Mouse (Mus musculus): ENCODE results near the gene Kcnc2. TPM values are rescaled to one million over a fixed set of nuclear protein-coding genes. Genes with fewer than 3 reads are reported as not detected.

The Kcnc2 gene
- polyA plus RNA-seq, 1 experiment, result 0.12 TPM

DNA sequence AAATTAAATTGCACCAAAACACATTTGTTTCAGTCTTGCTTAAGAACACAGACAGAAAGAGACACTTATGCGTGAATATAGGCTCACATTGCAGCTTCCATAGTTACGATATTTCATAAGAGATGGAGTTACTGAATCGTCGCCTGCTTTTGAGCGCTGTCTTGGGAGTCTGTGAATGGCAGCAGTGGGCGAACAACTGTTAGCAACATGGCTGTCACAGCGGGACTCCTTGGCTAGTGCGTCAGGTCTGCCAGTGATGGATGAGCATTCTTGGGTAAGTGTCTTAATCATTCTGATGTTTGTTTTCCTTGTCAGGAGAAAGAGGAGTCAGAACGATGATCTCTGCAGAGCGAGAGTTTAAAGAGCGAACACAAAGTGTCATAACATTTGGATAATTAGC, 44.2 kb downstream of the Kcnc2 start:
- H3K36me3 ChIP-seq (ENCODE audit: control insufficient read depth, insufficient read depth, low read length, poor library complexity, severe bottlenecking), result no peaks in the 10 kb centered on the region
- H3K9ac ChIP-seq (ENCODE audit: low read depth, poor library complexity, severe bottlenecking), result no peak overlapping the region
- no peaks in the 10 kb centered on the region for H3K27me3 ChIP-seq (ENCODE audit: control insufficient read depth, insufficient read depth, low read length, poor library complexity, severe bottlenecking)
- H3K4me3 ChIP-seq (ENCODE audit: low read depth, low read length), result no peak overlapping the region
- H3K27ac ChIP-seq (ENCODE audit: insufficient read depth, low read length), result no peak overlapping the region
- H3K9me3 ChIP-seq (replicated peaks; ENCODE audit: control insufficient read depth, insufficient read depth, low read length, poor library complexity, severe bottlenecking), result no peaks in the 10 kb centered on the region
- H3K4me1 ChIP-seq (ENCODE audit: control insufficient read depth, insufficient read depth, low read length), result no peaks in the 10 kb centered on the region
- TF ChIP-seq POLR2A (IDR thresholded peaks at IDR 0.05; ENCODE audit: insufficient read depth, low read length) (no peak), EP300 (IDR thresholded peaks at IDR 0.05; ENCODE audit: insufficient read depth, low read depth, low read length) (no peak), CTCF (IDR thresholded peaks at IDR 0.05; ENCODE audit: low read depth, low read length) (no peak)

DNA sequence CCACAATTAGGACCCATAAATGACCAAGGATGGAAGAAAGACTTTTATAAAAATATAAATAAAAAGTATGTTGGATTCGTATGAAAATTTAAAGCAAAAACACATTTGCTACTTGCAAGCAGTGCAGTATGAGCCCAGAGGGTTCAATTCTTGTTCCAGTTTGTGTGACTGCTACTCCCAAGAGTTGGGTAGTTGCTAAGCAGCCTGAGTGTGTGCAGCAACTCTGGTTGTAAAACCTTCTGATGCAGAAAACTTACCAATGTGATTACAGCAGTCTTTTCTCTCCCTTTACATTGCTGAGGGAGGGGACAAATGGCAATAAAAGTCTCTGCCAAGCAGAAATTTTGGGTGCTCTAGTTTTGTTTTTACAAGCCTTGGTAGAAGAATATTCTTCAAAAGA, 46.9 kb downstream of the Kcnc2 start:
- no peak overlapping the region for H3K9ac ChIP-seq (ENCODE audit: low read depth, poor library complexity, severe bottlenecking)
- no peaks in the 10 kb centered on the region for H3K9me3 ChIP-seq (replicated peaks; ENCODE audit: control insufficient read depth, insufficient read depth, low read length, poor library complexity, severe bottlenecking)
- TF ChIP-seq EP300 (IDR thresholded peaks at IDR 0.05; ENCODE audit: insufficient read depth, low read depth, low read length) (no peak), POLR2A (IDR thresholded peaks at IDR 0.05; ENCODE audit: insufficient read depth, low read length) (no peak)
- H3K4me1 ChIP-seq (ENCODE audit: control insufficient read depth, insufficient read depth, low read length), result no peaks in the 10 kb centered on the region
- no peak overlapping the region for H3K27ac ChIP-seq (ENCODE audit: insufficient read depth, low read length)
- no peak overlapping the region for H3K4me3 ChIP-seq (ENCODE audit: low read depth, low read length)
- H3K27me3 ChIP-seq (ENCODE audit: control insufficient read depth, insufficient read depth, low read length, poor library complexity, severe bottlenecking), result no peaks in the 10 kb centered on the region
- no peaks in the 10 kb centered on the region for H3K36me3 ChIP-seq (ENCODE audit: control insufficient read depth, insufficient read depth, low read length, poor library complexity, severe bottlenecking)

DNA sequence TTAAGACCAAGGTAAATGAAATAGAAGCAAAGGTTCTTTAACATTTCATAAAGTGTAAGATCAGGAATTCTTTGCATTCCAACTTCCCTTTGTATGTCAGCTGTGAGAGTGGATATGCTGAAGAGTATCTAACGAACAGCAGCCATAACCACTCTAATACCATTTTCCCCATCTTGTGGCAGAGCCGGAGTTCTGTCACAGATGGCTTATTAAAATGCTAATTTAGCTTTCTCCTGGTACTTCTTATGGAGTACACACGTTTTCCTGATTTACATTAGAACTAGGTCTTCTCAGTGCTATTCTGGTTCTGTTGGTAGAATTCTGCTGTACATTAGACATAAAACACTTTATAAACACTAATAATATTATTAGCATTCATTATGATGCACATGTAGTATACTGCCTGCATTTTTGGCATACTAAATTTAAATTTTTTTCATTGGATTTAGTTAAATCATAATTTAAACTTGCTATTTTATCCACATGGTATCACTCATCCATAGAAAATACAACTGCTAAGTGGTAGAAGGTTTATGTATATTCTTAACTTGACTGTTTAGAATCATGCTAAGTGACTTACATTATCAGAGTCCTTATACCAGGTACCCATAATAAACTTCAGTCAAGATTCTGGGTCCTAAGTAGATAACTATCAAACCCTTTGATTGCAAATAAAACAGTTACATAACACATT, 86.9 kb downstream of the Kcnc2 start:
- no peaks in the 10 kb centered on the region for H3K27me3 ChIP-seq (ENCODE audit: control insufficient read depth, insufficient read depth, low read length, poor library complexity, severe bottlenecking)
- H3K4me1 ChIP-seq (ENCODE audit: control insufficient read depth, insufficient read depth, low read length), result no peaks in the 10 kb centered on the region
- TF ChIP-seq CTCF (IDR thresholded peaks at IDR 0.05; ENCODE audit: low read depth, low read length) (no peak), EP300 (IDR thresholded peaks at IDR 0.05; ENCODE audit: insufficient read depth, low read depth, low read length) (no peak), POLR2A (IDR thresholded peaks at IDR 0.05; ENCODE audit: insufficient read depth, low read length) (no peak)
- no peaks in the 10 kb centered on the region for H3K36me3 ChIP-seq (ENCODE audit: control insufficient read depth, insufficient read depth, low read length, poor library complexity, severe bottlenecking)
- H3K9ac ChIP-seq (ENCODE audit: low read depth, poor library complexity, severe bottlenecking), result no peak overlapping the region
- no peaks in the 10 kb centered on the region for H3K9me3 ChIP-seq (replicated peaks; ENCODE audit: control insufficient read depth, insufficient read depth, low read length, poor library complexity, severe bottlenecking)
- H3K4me3 ChIP-seq (ENCODE audit: low read depth, low read length), result no peak overlapping the region
- H3K27ac ChIP-seq (ENCODE audit: insufficient read depth, low read length), result no peak overlapping the region

DNA sequence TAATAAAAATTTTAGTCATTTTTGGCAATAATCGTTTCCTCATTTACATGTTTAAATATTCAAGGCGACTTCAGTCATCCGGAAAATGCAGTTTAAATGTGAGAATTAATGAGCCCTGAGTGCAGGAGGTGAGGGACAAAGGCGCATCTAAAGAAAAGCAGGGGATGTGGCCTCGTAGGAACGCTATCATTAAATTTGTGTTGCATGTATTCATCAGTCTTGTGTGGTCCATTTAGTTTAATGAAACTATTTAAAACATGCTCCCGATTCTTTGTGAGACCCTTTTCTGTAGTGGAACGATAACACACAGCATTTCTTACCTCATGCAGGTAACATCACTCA, 87.4 kb downstream of the Kcnc2 start:
- Histone ChIP-seq H3K9ac (ENCODE audit: low read depth, poor library complexity, severe bottlenecking) (no peak overlapping the region), H3K4me1 (ENCODE audit: control insufficient read depth, insufficient read depth, low read length) (no peaks in the 10 kb centered on the region), H3K27me3 (ENCODE audit: control insufficient read depth, insufficient read depth, low read length, poor library complexity, severe bottlenecking) (no peaks in the 10 kb centered on the region), H3K9me3 (replicated peaks; ENCODE audit: control insufficient read depth, insufficient read depth, low read length, poor library complexity, severe bottlenecking) (no peaks in the 10 kb centered on the region), H3K27ac (ENCODE audit: insufficient read depth, low read length) (no peak overlapping the region), H3K4me3 (ENCODE audit: low read depth, low read length) (no peak overlapping the region), H3K36me3 (ENCODE audit: control insufficient read depth, insufficient read depth, low read length, poor library complexity, severe bottlenecking) (no peaks in the 10 kb centered on the region)
- TF ChIP-seq EP300 (IDR thresholded peaks at IDR 0.05; ENCODE audit: insufficient read depth, low read depth, low read length), result no peak

DNA sequence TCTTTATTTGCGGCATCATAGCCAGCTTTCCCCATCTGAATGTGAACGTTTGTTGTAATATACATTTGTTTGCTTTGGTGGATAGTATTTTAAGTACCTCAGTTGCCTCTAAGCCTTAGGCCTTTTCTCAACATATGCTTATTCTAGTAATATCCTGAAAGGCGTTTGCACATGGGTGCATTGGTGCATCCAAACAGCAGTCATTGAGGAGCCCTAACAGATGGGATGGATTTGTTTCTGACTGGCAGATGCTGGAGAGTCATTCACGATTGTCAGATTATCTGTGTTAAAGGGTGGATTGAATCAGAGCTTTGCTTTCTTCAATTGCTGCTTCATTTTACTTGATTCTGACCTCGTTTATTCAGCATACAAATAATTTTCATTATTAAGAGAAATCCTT, 89.8 kb downstream of the Kcnc2 start:
- Histone ChIP-seq H3K4me3 (ENCODE audit: low read depth, low read length) (no peak overlapping the region), H3K36me3 (ENCODE audit: control insufficient read depth, insufficient read depth, low read length, poor library complexity, severe bottlenecking) (no peaks in the 10 kb centered on the region), H3K27ac (ENCODE audit: insufficient read depth, low read length) (no peak overlapping the region), H3K4me1 (ENCODE audit: control insufficient read depth, insufficient read depth, low read length) (no peaks in the 10 kb centered on the region), H3K9me3 (replicated peaks; ENCODE audit: control insufficient read depth, insufficient read depth, low read length, poor library complexity, severe bottlenecking) (no peaks in the 10 kb centered on the region), H3K27me3 (ENCODE audit: control insufficient read depth, insufficient read depth, low read length, poor library complexity, severe bottlenecking) (no peaks in the 10 kb centered on the region), H3K9ac (ENCODE audit: low read depth, poor library complexity, severe bottlenecking) (no peak overlapping the region)
- TF ChIP-seq EP300 (IDR thresholded peaks at IDR 0.05; ENCODE audit: insufficient read depth, low read depth, low read length), result no peak
- TF ChIP-seq POLR2A (IDR thresholded peaks at IDR 0.05; ENCODE audit: insufficient read depth, low read length), result no peak
- no peak for TF ChIP-seq CTCF (IDR thresholded peaks at IDR 0.05; ENCODE audit: low read depth, low read length)

DNA sequence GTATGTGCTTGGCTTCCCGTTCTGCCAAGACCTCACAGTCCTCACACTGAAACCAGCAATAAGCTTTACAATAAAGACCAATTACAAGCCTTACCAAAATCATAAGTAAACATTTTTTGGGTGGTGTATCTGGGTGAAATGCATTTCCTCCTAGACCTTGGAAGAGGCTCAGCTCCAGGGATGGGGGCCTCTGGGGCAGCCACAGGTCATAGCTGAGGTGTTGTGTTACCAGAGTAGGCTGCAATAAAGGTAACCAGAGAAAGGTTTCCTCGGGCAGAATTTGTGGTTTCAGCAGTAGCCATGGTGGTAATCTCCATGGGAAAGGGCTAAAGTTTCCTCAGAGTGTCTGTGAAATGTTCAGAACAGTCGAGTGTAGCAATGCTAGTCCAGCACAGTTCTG, 97.4 kb downstream of the Kcnc2 start:
- TF ChIP-seq CTCF (IDR thresholded peaks at IDR 0.05; ENCODE audit: low read depth, low read length), result no peak
- TF ChIP-seq POLR2A (IDR thresholded peaks at IDR 0.05; ENCODE audit: insufficient read depth, low read length), result no peak
- H3K36me3 ChIP-seq (ENCODE audit: control insufficient read depth, insufficient read depth, low read length, poor library complexity, severe bottlenecking), result no peaks in the 10 kb centered on the region
- H3K4me3 ChIP-seq (ENCODE audit: low read depth, low read length), result no peak overlapping the region
- no peaks in the 10 kb centered on the region for H3K9me3 ChIP-seq (replicated peaks; ENCODE audit: control insufficient read depth, insufficient read depth, low read length, poor library complexity, severe bottlenecking)
- H3K27ac ChIP-seq (ENCODE audit: insufficient read depth, low read length), result no peak overlapping the region
- no peaks in the 10 kb centered on the region; the same call in 1 of the 2 replicates for H3K27me3 ChIP-seq (ENCODE audit: control insufficient read depth, insufficient read depth, low read length, poor library complexity, severe bottlenecking)
- H3K9ac ChIP-seq (ENCODE audit: low read depth, poor library complexity, severe bottlenecking), result no peak overlapping the region
- H3K4me1 ChIP-seq (ENCODE audit: control insufficient read depth, insufficient read depth, low read length), result no peaks in the 10 kb centered on the region
